Mouse (Mus musculus) heart, adult 2 months (tissue): ENCODE measurements at regions not wholly inside any gene's neighbourhood (a gene's known extent, or its start where the extent isn't known, plus 50 kb on each side); places are given as distances from the start of the nearest gene placed in this dataset.

Source experiments
- CTCF ChIP-seq: fragments of 200-600 bp; IDR thresholded peaks from 2 replicates; pipeline ENCODE4 v1.8.1; 2022; ENCODE audit warnings: antibody characterized with exemption, mild to moderate bottlenecking, moderate library complexity
- EP300 ChIP-seq: fragments of 200-500 bp; IDR thresholded peaks from 2 replicates; pipeline ENCODE4 v1.6.1; 2011; ENCODE audit warnings: low read depth, low read length, control low read depth; ENCODE audit not compliant: insufficient read depth
- POLR2A ChIP-seq: fragments of 200-500 bp; IDR thresholded peaks from 2 replicates; pipeline ENCODE4 v1.6.1; 2011; ENCODE audit warnings: mild to moderate bottlenecking, low read depth, low read length, control low read depth; ENCODE audit not compliant: insufficient read depth

- TF ChIP-seq CTCF, result no peak
- TF ChIP-seq EP300, result no peak
- no peak for TF ChIP-seq POLR2A
These were observed 138.7 kb downstream of the Npy start for GRCm38 (mm10) chr6:49961166-49961565.
